Mouse (Mus musculus) intestine, embryonic 15.5 days (tissue): Measurements from ENCODE around the gene Gm21988. TPM values are rescaled to one million over a fixed set of nuclear protein-coding genes. Genes with fewer than 3 reads are reported as not detected.

ENCODE experiments used
- ATAC-seq: fragments of 200-750 bp; cut with Nextera tagmentation; 2 replicates; pipeline ENCODE4 v1.8.0; 2017; ENCODE audit warnings: moderate TSS enrichment, moderate library complexity
- H3K27ac ChIP-seq: fragments of 300-500 bp; sonication (generic); 2 replicates; pipeline ENCODE4 v1.5.1; 2015; ENCODE audit warnings: mild to moderate bottlenecking, inconsistent platforms
- H3K27me3 ChIP-seq: fragments of 300-500 bp; sonication (generic); replicated peaks from 2 replicates; pipeline ENCODE4 v1.6.1; 2015; ENCODE audit warnings: inconsistent platforms
- H3K36me3 ChIP-seq: fragments of 300-500 bp; sonication (generic); 2 replicates; pipeline ENCODE4 v1.6.1; 2015; ENCODE audit warnings: inconsistent platforms
- H3K4me1 ChIP-seq: fragments of 300-500 bp; sonication (generic); replicated peaks from 2 replicates; pipeline ENCODE4 v1.6.1; 2015; ENCODE audit warnings: inconsistent platforms
- H3K4me2 ChIP-seq: fragments of 300-500 bp; sonication (generic); replicated peaks from 2 replicates; pipeline ENCODE4 v1.6.1; 2015; ENCODE audit warnings: mild to moderate bottlenecking, inconsistent platforms
- H3K4me3 ChIP-seq: fragments of 300-500 bp; sonication (generic); replicated peaks from 2 replicates; pipeline ENCODE4 v1.5.1; 2015; ENCODE audit warnings: inconsistent platforms
- H3K9ac ChIP-seq: fragments of 300-500 bp; sonication (generic); 2 replicates; pipeline ENCODE4 v1.6.1; 2015; ENCODE audit warnings: inconsistent platforms
- H3K9me3 ChIP-seq: fragments of 300-500 bp; sonication (generic); 2 replicates; pipeline ENCODE4 v1.6.1; 2016; ENCODE audit warnings: inconsistent platforms
- WGBS: fragments of 180-500 bp; shearing (Covaris S2); methylation state at CpG from one replicate; pipeline ENCODE4 v1.1.7; 2015; 5-methylcytosine and 5-hydroxymethylcytosine counted together
- polyA plus RNA-seq: library from polyadenylated mRNA; unstranded; fragments of >200 nt; fragmentation: Nextera tagmentation; extraction: Ambion mirVana; gene quantifications from 2 replicates; pipeline ENCODE4 v1.2.1, GENCODE M21; 2015

Gm21988 gene
- polyA plus RNA-seq, 1 experiment from 2014 or later: 8.8 TPM

GRCm38 (mm10) chr11:70254931-70255531, 15.4 kb upstream of the Gm21988 start, which contains the start of gene Alox12:
TSS of gene Alox12 (minus strand) at chr11:70255353.
- H3K4me3 ChIP-seq: peak within 1 kb of the TSS; percentile 30
- peaks cover 6% of the 10 kb centered on the region; the same call in 1 of the 2 replicates for H3K4me1 ChIP-seq
- H3K27me3 ChIP-seq: peaks cover 46% of the 10 kb centered on the region
- H3K27ac ChIP-seq: no peak within 1 kb of the TSS
- peak within 1 kb of the TSS; percentile 29 for H3K9ac ChIP-seq
- H3K4me2 ChIP-seq: peak within 1 kb of the TSS; percentile 67
- 2% methylated on average over 25 of the region's 25 CpGs for WGBS
- ATAC-seq: peak; percentile 67
- H3K9me3 ChIP-seq: no peaks in the 10 kb centered on the region
- H3K36me3 ChIP-seq: no peaks in the 10 kb centered on the region

GRCm38 (mm10) chr11:70254337-70254736, 14.7 kb upstream of the Gm21988 start:
- Histone ChIP-seq H3K4me1 (peaks cover 6% of the 10 kb centered on the region; the same call in 1 of the 2 replicates), H3K9me3 (no peaks in the 10 kb centered on the region), H3K27me3 (peaks cover 46% of the 10 kb centered on the region), H3K4me3 (peak overlapping the region; percentile 30), H3K27ac (no peak overlapping the region), H3K4me2 (peak overlapping the region; percentile 67), H3K9ac (no peak overlapping the region), H3K36me3 (no peaks in the 10 kb centered on the region)
- WGBS: 4% methylated on average over 18 of the region's 18 CpGs
- ATAC-seq: peak; percentile 17; the same call in 1 of the 2 replicates

DNA sequence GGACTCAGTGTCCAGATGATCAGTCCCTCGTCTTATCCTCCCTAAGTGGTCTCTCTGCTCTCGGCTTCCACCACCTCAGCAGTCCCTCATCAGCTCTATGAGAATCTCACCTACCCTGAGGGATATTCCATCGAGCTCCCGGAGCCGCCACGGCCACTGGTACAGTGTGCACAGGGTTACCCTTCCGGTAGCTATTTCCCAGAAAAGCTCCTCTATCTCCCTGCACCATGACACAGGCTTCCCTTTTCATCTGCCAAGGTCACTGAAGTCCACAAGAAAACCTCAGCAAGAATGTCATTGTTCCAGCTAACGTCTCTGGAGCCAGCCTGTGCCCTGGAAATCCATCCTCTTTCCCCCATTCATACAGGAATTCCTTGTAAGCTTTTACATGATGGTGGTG, 12.2 kb upstream of the Gm21988 start:
- ATAC-seq: no peak
- Histone ChIP-seq H3K9me3 (no peaks in the 10 kb centered on the region), H3K27me3 (peaks cover 46% of the 10 kb centered on the region)

DNA sequence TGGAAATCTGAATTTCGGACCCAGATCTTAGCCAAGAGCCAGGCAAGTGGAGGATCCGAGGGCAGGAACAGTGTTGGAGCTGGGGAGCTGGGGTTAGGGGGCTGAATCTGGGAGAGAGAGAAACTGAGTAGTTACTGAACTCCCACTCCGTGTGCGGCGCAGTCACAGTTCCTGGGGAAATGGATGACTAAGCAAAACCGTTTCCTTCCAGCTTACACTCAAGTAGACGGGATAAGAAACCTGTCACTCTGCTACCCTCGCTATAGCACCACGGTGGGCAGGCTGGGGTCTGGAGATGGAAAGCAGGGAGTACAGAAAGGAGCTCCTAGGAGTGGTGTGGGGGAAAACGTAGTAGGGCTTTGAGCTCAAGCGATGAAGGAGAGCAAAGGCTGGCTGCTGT, 10.5 kb upstream of the Gm21988 start:
- Histone ChIP-seq H3K27ac (no peak overlapping the region), H3K27me3 (peaks cover 48% of the 10 kb centered on the region), H3K9me3 (no peaks in the 10 kb centered on the region), H3K36me3 (no peaks in the 10 kb centered on the region), H3K9ac (no peak overlapping the region), H3K4me3 (no peak overlapping the region), H3K4me1 (peaks cover 6% of the 10 kb centered on the region; the same call in 1 of the 2 replicates), H3K4me2 (no peak overlapping the region)
- ATAC-seq: no peak
- WGBS: 73% methylated on average over 11 of the region's 11 CpGs

More for the DNA sequence above, 12.2 kb upstream of the Gm21988 start:
- H3K4me3 ChIP-seq: no peak overlapping the region
- H3K36me3 ChIP-seq: no peaks in the 10 kb centered on the region
- H3K4me1 ChIP-seq: peaks cover 6% of the 10 kb centered on the region; the same call in 1 of the 2 replicates
- 83% methylated on average over 8 of the region's 8 CpGs for WGBS
- no peak overlapping the region for H3K9ac ChIP-seq
- H3K27ac ChIP-seq: no peak overlapping the region
- no peak overlapping the region for H3K4me2 ChIP-seq

DNA sequence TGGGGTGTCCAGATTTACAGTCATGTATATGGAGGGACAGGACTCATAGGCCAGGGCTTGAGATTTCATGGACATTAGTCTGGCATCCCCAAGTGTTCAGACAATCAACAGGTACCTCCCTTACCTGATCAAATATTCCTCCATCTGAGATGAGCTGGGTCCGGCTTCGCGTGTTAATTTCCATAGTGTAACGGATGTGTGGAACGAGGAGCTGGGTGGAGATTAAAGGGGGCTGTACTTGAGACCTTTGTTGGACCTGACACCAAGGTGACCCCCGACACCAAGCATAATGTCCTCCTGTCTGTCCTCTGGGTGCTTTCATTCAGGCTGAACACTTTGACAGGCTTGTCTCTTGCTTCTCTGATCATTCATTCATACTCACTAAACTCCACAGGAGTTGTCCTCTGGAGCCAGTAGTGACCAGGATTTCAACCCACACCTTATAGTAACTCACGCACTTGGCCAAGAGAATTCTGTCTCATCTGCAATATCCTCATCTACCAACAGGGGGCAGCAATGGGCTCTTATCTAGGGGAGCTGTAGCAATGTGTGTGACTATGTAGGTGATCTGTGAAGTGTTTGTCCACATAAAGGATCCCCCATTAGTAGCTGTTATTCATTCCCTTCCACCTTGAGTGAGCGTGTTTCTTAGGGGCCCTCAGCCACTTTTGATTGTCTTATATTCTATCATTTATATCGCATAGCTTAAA, 7.7 kb upstream of the Gm21988 start:
- H3K9me3 ChIP-seq: no peaks in the 10 kb centered on the region
- H3K27ac ChIP-seq: no peak overlapping the region
- no peaks in the 10 kb centered on the region for H3K4me1 ChIP-seq
- 53% methylated on average over 9 of the region's 9 CpGs for WGBS
- ATAC-seq: no peak
- H3K4me2 ChIP-seq: no peak overlapping the region
- H3K4me3 ChIP-seq: no peak overlapping the region
- no peak overlapping the region for H3K9ac ChIP-seq
- H3K36me3 ChIP-seq: no peaks in the 10 kb centered on the region
- peaks cover 19% of the 10 kb centered on the region; the same call in 1 of the 2 replicates for H3K27me3 ChIP-seq

DNA sequence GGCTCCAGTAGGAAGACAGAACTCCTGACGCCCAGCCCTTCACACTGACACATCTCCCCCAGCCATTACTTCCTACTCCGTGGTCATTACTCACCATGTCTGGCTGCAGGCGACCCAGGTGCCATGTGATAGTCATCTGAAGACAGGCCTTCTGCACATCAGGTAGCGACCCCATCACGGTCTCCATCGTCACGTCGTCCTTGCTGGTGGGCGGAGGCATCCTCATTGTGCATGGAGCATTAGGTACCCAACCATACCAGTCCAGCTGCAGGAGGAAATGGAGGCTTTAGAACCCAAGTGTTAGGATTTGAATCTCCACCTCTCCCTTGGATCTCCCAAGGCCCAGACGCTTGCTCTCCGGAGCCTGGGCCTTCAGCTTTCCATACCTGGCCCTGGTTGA, 3.0 kb upstream of the Gm21988 start:
- Histone ChIP-seq H3K9me3 (no peaks in the 10 kb centered on the region), H3K27ac (no peak overlapping the region), H3K27me3 (0 out of 2 replicates have a peak, but pooled peaks cover 8% of the 10 kb centered on the region), H3K4me1 (peaks cover 5% of the 10 kb centered on the region; the same call in 1 of the 2 replicates), H3K9ac (no peak overlapping the region), H3K36me3 (no peaks in the 10 kb centered on the region), H3K4me3 (no peak overlapping the region), H3K4me2 (no peak overlapping the region)
- ATAC-seq: no peak
- 69% methylated on average over 11 of the region's 11 CpGs for WGBS

DNA sequence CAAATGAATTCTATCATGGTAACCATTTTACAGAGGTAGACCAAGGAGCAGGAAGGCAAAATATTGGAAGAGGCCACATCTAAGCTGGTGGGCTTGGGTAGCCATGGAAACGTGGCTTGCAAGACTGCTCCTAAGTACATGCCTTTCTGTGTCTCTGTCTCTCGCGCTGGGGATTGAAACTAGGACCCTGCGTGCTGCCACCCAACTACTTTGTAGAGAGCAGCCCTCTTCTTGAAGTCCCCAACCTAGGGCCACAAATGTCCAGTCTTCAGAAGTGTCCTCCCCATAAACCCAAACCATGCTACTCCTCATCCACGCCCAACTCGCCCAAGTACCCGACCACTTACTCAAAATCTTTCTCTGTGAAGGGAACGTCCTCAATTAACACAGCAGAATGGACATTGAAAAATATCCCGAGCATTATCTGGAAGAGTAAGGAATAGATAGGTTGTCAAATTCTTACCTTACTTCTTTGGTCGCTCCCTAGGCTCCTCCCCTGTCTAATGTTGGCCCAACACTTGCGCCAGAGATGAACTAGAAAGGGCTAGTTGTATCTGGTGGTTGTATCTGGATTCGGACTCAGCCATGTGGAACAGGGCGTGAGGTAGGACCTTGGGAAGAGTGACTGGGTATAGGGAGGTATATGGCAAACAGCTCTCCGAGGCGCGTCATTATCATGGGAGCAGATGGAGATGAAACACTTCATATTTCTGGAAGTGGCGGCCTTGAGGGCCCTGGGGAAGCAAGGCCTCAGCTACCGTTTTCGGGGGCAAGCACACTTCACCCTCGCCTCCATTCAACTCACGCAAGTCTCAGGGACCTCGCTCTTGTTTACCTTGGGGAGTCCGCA, 814 bp downstream of the Gm21988 start:
- peak overlapping the region; percentile 69 for H3K4me2 ChIP-seq
- no peak for ATAC-seq
- H3K4me3 ChIP-seq: peak overlapping the region; percentile 92
- H3K9ac ChIP-seq: peak overlapping the region; percentile 94
- no peaks in the 10 kb centered on the region for H3K36me3 ChIP-seq
- H3K27me3 ChIP-seq: no peaks in the 10 kb centered on the region
- peak overlapping the region; percentile 89 for H3K27ac ChIP-seq
- H3K4me1 ChIP-seq: peaks cover 15% of the 10 kb centered on the region; the same call in 1 of the 2 replicates
- no peaks in the 10 kb centered on the region for H3K9me3 ChIP-seq
- 11% methylated on average over 23 of the region's 23 CpGs for WGBS

DNA sequence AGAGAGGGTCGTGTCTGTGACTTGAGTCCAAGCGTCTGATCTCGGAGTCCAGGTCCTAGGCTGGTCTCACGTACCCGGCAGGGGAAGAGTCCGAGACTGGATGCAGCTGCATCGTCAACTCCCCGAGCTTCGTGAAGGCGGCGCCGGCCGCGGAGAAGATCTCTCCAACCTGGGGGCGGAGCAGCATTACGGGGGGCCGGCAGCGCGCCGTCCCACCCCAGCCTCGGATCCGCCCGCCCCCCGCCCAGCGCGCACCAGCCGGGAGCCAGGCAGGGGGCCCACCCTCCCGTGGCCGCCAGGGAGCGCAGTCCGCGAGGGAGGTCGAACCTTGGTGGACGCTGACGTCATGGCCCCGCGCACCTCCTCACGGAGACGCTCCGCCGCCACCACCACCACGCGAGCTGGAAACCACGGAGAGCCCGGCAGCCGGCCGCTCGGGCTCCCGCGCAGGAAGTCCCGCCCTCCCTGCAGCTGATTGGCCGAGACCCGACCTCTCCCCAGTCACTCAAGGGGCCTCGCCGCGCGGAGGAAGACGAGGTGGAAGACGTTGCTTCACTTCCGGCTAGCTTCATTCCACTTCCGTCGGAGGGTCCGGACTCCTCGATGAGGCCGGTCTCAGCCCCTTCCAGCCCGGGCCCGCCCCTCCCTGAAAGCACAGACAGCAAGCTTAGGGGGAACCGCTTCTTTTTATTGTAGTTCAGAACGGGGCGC, 2.0 kb downstream of the Gm21988 start, which contains the start of gene 0610010K14Rik:
Gene 0610010K14Rik (minus strand): TSS at position 458 of the 711 bp plus-strand sequence.
- WGBS: under 1% methylated on average over 70 of the region's 70 CpGs
- Histone ChIP-seq H3K4me2 (peak within 1 kb of the TSS; percentile 69), H3K4me1 (peaks cover 18% of the 10 kb centered on the region; the same call in 1 of the 2 replicates)

DNA sequence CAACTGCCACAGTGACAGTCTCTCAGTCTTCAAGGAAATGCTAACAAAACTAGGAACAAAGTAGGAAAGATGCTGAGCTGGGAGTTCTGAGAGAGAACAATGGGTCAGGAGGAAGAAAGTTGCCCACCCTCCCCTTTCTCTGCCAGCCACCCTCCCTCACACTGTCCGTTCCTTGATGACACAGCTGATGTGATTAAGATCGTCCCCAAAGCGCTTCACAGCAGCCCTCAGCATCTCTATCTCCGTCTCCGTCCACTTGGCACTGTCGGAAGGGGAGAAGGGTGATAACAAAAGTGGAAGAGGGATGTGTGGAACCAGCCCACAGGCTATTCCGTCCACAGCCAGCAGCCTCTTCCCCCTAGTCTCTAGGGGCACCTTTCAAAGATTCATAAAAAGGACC, 2.9 kb downstream of the Gm21988 start:
- Histone ChIP-seq H3K4me2 (peak overlapping the region; percentile 69), H3K27me3 (no peaks in the 10 kb centered on the region), H3K4me3 (peak overlapping the region; percentile 92), H3K9ac (peak overlapping the region; percentile 94), H3K9me3 (no peaks in the 10 kb centered on the region), H3K36me3 (no peaks in the 10 kb centered on the region), H3K27ac (no peak overlapping the region; the same call in 1 of the 2 replicates), H3K4me1 (peaks cover 18% of the 10 kb centered on the region; the same call in 1 of the 2 replicates)
- WGBS: 43% methylated on average over 7 of the region's 7 CpGs
- no peak for ATAC-seq

More for the DNA sequence above, 2.0 kb downstream of the Gm21988 start, which contains the start of gene 0610010K14Rik:
- Histone ChIP-seq H3K27me3 (no peaks in the 10 kb centered on the region), H3K4me3 (peak within 1 kb of the TSS; percentile 92), H3K9me3 (no peaks in the 10 kb centered on the region), H3K9ac (peak within 1 kb of the TSS; percentile 94), H3K27ac (peak within 1 kb of the TSS; percentile 89), H3K36me3 (no peaks in the 10 kb centered on the region)
- peak; percentile 95 for ATAC-seq

- peaks cover 18% of the 10 kb centered on the region; the same call in 1 of the 2 replicates for H3K4me1 ChIP-seq
- no peak overlapping the region for H3K4me3 ChIP-seq
- no peak for ATAC-seq
- no peak overlapping the region for H3K27ac ChIP-seq
- no peaks in the 10 kb centered on the region for H3K36me3 ChIP-seq
- H3K27me3 ChIP-seq: 0 out of 2 replicates have a peak, but pooled peaks cover under 1% of the 10 kb centered on the region
- 88% methylated on average over 12 of the region's 12 CpGs for WGBS
- H3K9me3 ChIP-seq: no peaks in the 10 kb centered on the region
- H3K9ac ChIP-seq: no peak overlapping the region
- no peak overlapping the region for H3K4me2 ChIP-seq
These were observed 4.3 kb downstream of the Gm21988 start for GRCm38 (mm10) chr11:70235254-70235900.

DNA sequence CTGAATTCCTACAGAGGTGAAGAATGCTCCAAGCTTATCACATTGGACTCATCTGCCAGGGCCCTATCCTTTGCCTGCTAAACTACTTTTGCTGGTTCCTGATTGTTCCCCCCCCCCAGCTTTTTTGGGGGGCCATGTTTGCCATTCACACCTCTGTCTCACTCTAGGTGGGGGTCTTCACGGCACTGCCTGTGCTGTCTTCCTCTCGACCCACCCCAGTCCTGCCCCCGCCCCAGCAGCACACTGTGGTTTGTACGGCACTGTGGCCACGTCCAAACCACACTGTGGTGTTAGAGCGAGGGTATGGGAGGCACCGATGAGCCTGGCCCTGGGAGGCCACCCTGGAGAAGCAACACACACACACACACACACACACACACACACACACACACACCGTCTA, 5.1 kb downstream of the Gm21988 start:
- H3K9me3 ChIP-seq: no peaks in the 10 kb centered on the region
- peaks cover 7% of the 10 kb centered on the region; the same call in 1 of the 2 replicates for H3K27me3 ChIP-seq
- no peak overlapping the region for H3K9ac ChIP-seq
- H3K36me3 ChIP-seq: no peaks in the 10 kb centered on the region
- no peak overlapping the region for H3K4me2 ChIP-seq
- peaks cover 26% of the 10 kb centered on the region for H3K4me1 ChIP-seq
- no peak overlapping the region for H3K27ac ChIP-seq
- no peak for ATAC-seq
- 89% methylated on average over 8 of the region's 8 CpGs for WGBS
- H3K4me3 ChIP-seq: no peak overlapping the region
